18 mouse cellular contexts compared by ENCODE assay signal in the genomic region with DNA sequence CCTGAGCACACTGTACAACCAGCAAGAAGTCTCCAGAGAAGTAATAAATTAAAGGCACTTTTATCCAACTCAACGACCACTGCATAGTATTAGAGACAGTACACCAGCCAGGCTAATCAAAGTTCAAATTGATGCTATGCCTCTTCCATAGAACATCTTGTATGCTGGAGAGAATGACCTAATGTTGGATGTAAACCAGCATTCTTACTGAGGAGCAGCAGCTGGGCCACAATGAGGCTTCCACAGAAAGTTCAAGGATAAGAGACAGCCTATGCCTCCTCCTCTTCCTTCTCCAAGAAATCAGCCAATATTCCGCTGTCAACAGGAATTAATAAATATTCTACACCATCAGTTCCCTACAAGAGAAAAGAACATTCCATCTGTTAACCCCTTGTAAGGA.
"Had no signal": no experiment of that assay in that cellular context is flagged by ENCODE, and none has a peak within 500 bp of the region (broad histone marks: within the 10 kb centered on the region; RNA-seq: fewer than 3 reads in every experiment).

No protein-coding gene starts in this region.

- H3K27ac ChIP-seq: limb, embryonic 10.5 days; limb, embryonic 13.5 days; liver, embryonic 12.5 days; liver, embryonic 15.5 days; lung, embryonic 15.5 days; midbrain, embryonic 10.5 days; midbrain, embryonic 13.5 days had no signal

- H3K9ac ChIP-seq: limb, embryonic 13.5 days; liver, embryonic 12.5 days; liver, embryonic 15.5 days; lung, embryonic 15.5 days; midbrain, embryonic 13.5 days had no signal

- ATAC-seq: inflammation-experienced regulatory T-cells, adult 6 months; liver, embryonic 12.5 days; midbrain, embryonic 13.5 days; midbrain, embryonic 16.5 days had no signal

- H3K4me2 ChIP-seq: limb, embryonic 13.5 days; liver, embryonic 12.5 days; liver, embryonic 15.5 days; lung, embryonic 15.5 days; midbrain, embryonic 13.5 days had no signal

- H3K27me3 ChIP-seq: limb, embryonic 13.5 days; liver, embryonic 12.5 days; liver, embryonic 15.5 days; lung, embryonic 15.5 days; megakaryocyte, embryonic 14.5 days; midbrain, embryonic 13.5 days had no signal

- H3K4me1 ChIP-seq: limb, embryonic 10.5 days; limb, embryonic 13.5 days; liver, embryonic 12.5 days; liver, embryonic 15.5 days; lung, embryonic 15.5 days; midbrain, embryonic 10.5 days; midbrain, embryonic 13.5 days had no signal

- H3K9me3 ChIP-seq: limb, embryonic 10.5 days; limb, embryonic 13.5 days; liver, embryonic 12.5 days; liver, embryonic 15.5 days; lung, embryonic 15.5 days; megakaryocyte, embryonic 14.5 days; midbrain, embryonic 10.5 days; midbrain, embryonic 13.5 days had no signal

- H3K4me3 ChIP-seq: limb, embryonic 10.5 days; limb, embryonic 13.5 days; liver, embryonic 12.5 days; liver, embryonic 15.5 days; lung, embryonic 15.5 days; megakaryocyte, embryonic 14.5 days; midbrain, embryonic 10.5 days; midbrain, embryonic 13.5 days; myocyte had no signal

- DNase-seq: kidney, adult 18-20 months; layer of hippocampus, adult 9-11 months; liver; lung, adult 18-20 months; lung, postnatal 10 days; lung, postnatal 36 days; thymus, postnatal 25 days had no signal
